Mouse (Mus musculus): ENCODE measurements around the gene Aida.

- TF ChIP-seq POLR2A (IDR thresholded peaks at IDR 0.05; ENCODE audit: insufficient read depth, low read depth, low read length) (no peak), CTCF (IDR thresholded peaks at IDR 0.05; ENCODE audit: insufficient read depth, low read depth, low read length) (no peak)
Measured at GRCm38 (mm10) chr1:183296465-183296864, at the start of gene Aida.
